Mouse (Mus musculus) gastrocnemius, postnatal 10 days (tissue): ENCODE data around the gene Ndfip2. TPM values are rescaled to one million over a fixed set of nuclear protein-coding genes. Genes with fewer than 3 reads are reported as not detected.

ENCODE experiments used
- DNase-seq: peaks from one replicate; pipeline ENCODE4 v3.0.0; 2021; ENCODE audit warnings: mixed read lengths
- long read RNA-seq, 2 experiments: library from polyadenylated mRNA; stranded (forward); transcript quantifications; one replicate each; pipeline ENCODE4 v2.0.0; 2021
- total RNA-seq, 2 experiments: library from RNA; stranded (reverse); gene quantifications; 2 replicates each; pipeline ENCODE4 v1.2.3; 2021

The Ndfip2 gene
- total RNA-seq, result 10 to 100 TPM; 17.9 to 19.4 TPM
- long read RNA-seq, experiment 1, transcript Ndfip2-206 (8 exons, 2,532 nt), result major isoform, 60 of 81 reads
- long read RNA-seq, experiment 1, transcript Ndfip2-202 (8 exons, 1,695 nt), result minor isoform, 17 of 81 reads
- long read RNA-seq, experiment 1, partial matches to known transcripts, result 1 of 81 reads
- long read RNA-seq, experiment 1, other reads (novel, unspliced or antisense), result 3 of 81 reads
- long read RNA-seq, experiment 2, transcript Ndfip2-202 (8 exons, 1,695 nt), result minor isoform, 15 of 78 reads
- long read RNA-seq, experiment 2, transcript Ndfip2-206 (8 exons, 2,532 nt), result major isoform, 58 of 78 reads
- long read RNA-seq, experiment 2, partial matches to known transcripts, result 1 of 78 reads
- long read RNA-seq, experiment 2, other reads (novel, unspliced or antisense), result 4 of 78 reads

- DNase-seq, result peak; percentile 86
These were observed at the start of gene Ndfip2 for GRCm38 (mm10) chr14:105258379-105259034. Gene Ndfip2, plus strand, starts transcription at chr14:105258573.

- DNase-seq, result no peak
These were observed 38.6 kb upstream of the Ndfip2 start for GRCm38 (mm10) chr14:105219525-105220376.

GRCm38 (mm10) chr14:105222240-105222639 lies 36.1 kb upstream of the Ndfip2 start:
- DNase-seq, result no peak

- no peak for DNase-seq
These were observed 32.6 kb upstream of the Ndfip2 start for GRCm38 (mm10) chr14:105225790-105226189.

- DNase-seq, result no peak
These were observed 26.0 kb upstream of the Ndfip2 start for GRCm38 (mm10) chr14:105232421-105232820.

GRCm38 (mm10) chr14:105236596-105236995 lies 21.8 kb upstream of the Ndfip2 start:
- no peak for DNase-seq

GRCm38 (mm10) chr14:105237736-105238135 lies 20.6 kb upstream of the Ndfip2 start:
- no peak for DNase-seq

GRCm38 (mm10) chr14:105238450-105239038 lies 19.8 kb upstream of the Ndfip2 start:
- DNase-seq, result no peak

GRCm38 (mm10) chr14:105240120-105240519 lies 18.3 kb upstream of the Ndfip2 start:
- DNase-seq, result no peak

GRCm38 (mm10) chr14:105243805-105244443 lies 14.4 kb upstream of the Ndfip2 start:
- DNase-seq, result no peak

GRCm38 (mm10) chr14:105251038-105251437 lies 7.3 kb upstream of the Ndfip2 start:
- DNase-seq, result no peak

GRCm38 (mm10) chr14:105253304-105253703 lies 5.1 kb upstream of the Ndfip2 start:
- DNase-seq, result no peak

GRCm38 (mm10) chr14:105254401-105254800 lies 4.0 kb upstream of the Ndfip2 start:
- no peak for DNase-seq

GRCm38 (mm10) chr14:105255620-105256019 lies 2.8 kb upstream of the Ndfip2 start:
- peak; percentile 9 for DNase-seq

- peak; percentile 35 for DNase-seq
These were observed 885 bp downstream of the Ndfip2 start for GRCm38 (mm10) chr14:105259035-105259880.

GRCm38 (mm10) chr14:105262923-105263322 lies 4.5 kb downstream of the Ndfip2 start:
- DNase-seq, result no peak

- DNase-seq, result no peak
These were observed 8.7 kb downstream of the Ndfip2 start for GRCm38 (mm10) chr14:105267095-105267494.

GRCm38 (mm10) chr14:105272030-105272429 lies 13.7 kb downstream of the Ndfip2 start:
- no peak for DNase-seq

GRCm38 (mm10) chr14:105272539-105272938 lies 14.2 kb downstream of the Ndfip2 start:
- no peak for DNase-seq

GRCm38 (mm10) chr14:105275196-105275595 lies 16.8 kb downstream of the Ndfip2 start:
- no peak for DNase-seq

GRCm38 (mm10) chr14:105277277-105277676 lies 18.9 kb downstream of the Ndfip2 start:
- DNase-seq, result no peak
